Mouse (Mus musculus): ENCODE results near the gene Mbtps1. TPM values are rescaled to one million over a fixed set of nuclear protein-coding genes. Genes with fewer than 3 reads are reported as not detected.
A peak's percentile ranks its signal among the peaks of the same experiment; 100 is the strongest.

Mbtps1 gene
- total and polyA plus RNA-seq, 2 experiments from 2014 or later: 37.1 to 68.7 TPM

DNA sequence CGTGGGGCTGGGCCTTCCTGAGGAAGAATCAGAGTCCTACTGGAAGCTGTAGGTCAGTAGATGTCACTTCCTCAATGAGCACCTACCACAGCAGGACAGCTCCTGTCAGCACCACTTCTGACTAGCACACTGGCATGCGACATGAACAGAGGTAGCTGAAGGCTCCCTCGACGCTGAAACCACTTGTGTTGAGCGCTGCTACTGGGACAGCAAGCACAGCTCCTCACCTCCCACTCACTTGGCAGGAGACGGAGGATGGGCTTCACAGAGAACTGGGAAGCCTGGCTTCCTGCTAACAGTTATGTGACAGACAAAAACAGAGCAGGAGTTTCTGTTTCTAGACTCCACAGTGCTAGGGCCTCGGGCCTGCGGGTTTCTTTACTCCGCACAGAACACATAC is 26.6 kb downstream of the Mbtps1 start:
- ATAC-seq (ENCODE audit: insufficient read depth, low read depth) (peak; percentile 41; the same call in 1 of the 2 replicates), DNase-seq (ENCODE audit: low spot score) (no peak)
- H3K4me2 ChIP-seq (ENCODE audit: low read depth, low read length): no peak overlapping the region
- H3K9ac ChIP-seq (replicated peaks; ENCODE audit: low read depth, low read length): no peak overlapping the region
- H3K27me3 ChIP-seq (ENCODE audit: control insufficient read depth, insufficient read depth, low read length): no peaks in the 10 kb centered on the region
- no peaks in the 10 kb centered on the region for H3K9me3 ChIP-seq (replicated peaks; ENCODE audit: control insufficient read depth, low read length)
- H3K4me3 ChIP-seq (ENCODE audit: low read depth, low read length): no peak overlapping the region
- 45% methylated on average over 9 of the region's 9 CpGs for WGBS
- H3K36me3 ChIP-seq (replicated peaks; ENCODE audit: control insufficient read depth, insufficient read depth, low read length): peaks cover 98% of the 10 kb centered on the region
- TF ChIP-seq EP300 (IDR thresholded peaks at IDR 0.05; ENCODE audit: low read depth) (no peak), CTCF (IDR thresholded peaks at IDR 0.05; ENCODE audit: low read depth) (no peak)
- no peak overlapping the region; the same call in 1 of the 2 replicates for H3K27ac ChIP-seq (ENCODE audit: low read depth)
- H3K4me1 ChIP-seq (ENCODE audit: control insufficient read depth, insufficient read depth): no peaks in the 10 kb centered on the region

DNA sequence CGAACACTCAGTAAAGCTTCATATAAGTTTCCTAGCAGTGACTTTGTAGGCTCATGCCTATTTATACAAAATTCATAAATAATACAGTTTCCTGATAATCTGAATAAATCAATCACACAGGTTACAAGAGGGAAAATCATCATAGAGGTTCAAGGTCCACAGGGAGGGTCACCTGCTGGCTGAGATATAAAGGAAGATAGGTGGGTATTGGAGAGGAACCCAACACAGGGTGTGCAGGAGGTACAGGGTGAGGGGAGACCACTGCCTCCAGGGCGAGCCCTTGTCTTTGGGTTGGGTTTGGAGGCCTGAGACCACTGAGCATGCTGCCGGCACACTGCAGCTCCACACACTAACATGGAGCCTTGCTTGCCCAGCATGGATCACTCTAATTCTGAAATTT is 27.1 kb downstream of the Mbtps1 start:
- Histone ChIP-seq H3K9ac (replicated peaks; ENCODE audit: low read depth, low read length) (no peak overlapping the region), H3K9me3 (replicated peaks; ENCODE audit: control insufficient read depth, low read length) (no peaks in the 10 kb centered on the region), H3K4me2 (ENCODE audit: low read depth, low read length) (no peak overlapping the region), H3K4me3 (ENCODE audit: low read depth, low read length) (no peak overlapping the region), H3K36me3 (replicated peaks; ENCODE audit: control insufficient read depth, insufficient read depth, low read length) (peaks cover 97% of the 10 kb centered on the region), H3K27me3 (ENCODE audit: control insufficient read depth, insufficient read depth, low read length) (no peaks in the 10 kb centered on the region), H3K27ac (ENCODE audit: low read depth) (no peak overlapping the region; the same call in 1 of the 2 replicates), H3K4me1 (ENCODE audit: control insufficient read depth, insufficient read depth) (no peaks in the 10 kb centered on the region)
- TF ChIP-seq EP300 (IDR thresholded peaks at IDR 0.05; ENCODE audit: low read depth) (no peak), CTCF (IDR thresholded peaks at IDR 0.05; ENCODE audit: low read depth) (no peak)
- ATAC-seq (ENCODE audit: insufficient read depth, low read depth) (no peak), DNase-seq (ENCODE audit: low spot score) (no peak)
- WGBS: 95% methylated on average over 3 of the region's 3 CpGs

DNA sequence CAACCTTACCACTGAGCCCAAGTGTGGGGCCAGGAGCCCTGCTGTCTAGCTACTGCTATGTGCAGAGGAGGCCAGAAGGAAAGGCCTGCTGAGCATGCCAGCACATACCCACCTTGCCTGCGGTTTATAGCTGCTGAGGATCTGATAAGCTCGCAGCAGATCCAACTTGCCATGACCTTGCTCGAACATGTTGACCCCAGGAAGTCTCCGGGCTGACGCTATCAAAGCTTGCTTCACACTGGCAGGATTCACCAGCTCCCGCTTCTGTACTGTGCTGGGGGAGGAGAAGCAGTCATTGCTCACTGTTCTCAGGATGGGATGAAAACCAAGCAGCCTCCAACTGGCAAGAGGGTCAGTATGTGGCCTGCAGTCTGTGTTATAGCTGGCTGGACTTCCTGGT is 27.6 kb downstream of the Mbtps1 start:
- TF ChIP-seq CTCF (IDR thresholded peaks at IDR 0.05; ENCODE audit: low read depth): no peak
- TF ChIP-seq EP300 (IDR thresholded peaks at IDR 0.05; ENCODE audit: low read depth): no peak
- no peak overlapping the region for H3K4me2 ChIP-seq (ENCODE audit: low read depth, low read length)
- 48% methylated on average over 6 of the region's 6 CpGs for WGBS
- no peaks in the 10 kb centered on the region for H3K27me3 ChIP-seq (ENCODE audit: control insufficient read depth, insufficient read depth, low read length)
- no peak overlapping the region for H3K27ac ChIP-seq (ENCODE audit: low read depth)
- no peak overlapping the region for H3K4me3 ChIP-seq (ENCODE audit: low read depth, low read length)
- ATAC-seq (ENCODE audit: insufficient read depth, low read depth) (no peak), DNase-seq (ENCODE audit: low spot score) (no peak)
- H3K9me3 ChIP-seq (replicated peaks; ENCODE audit: control insufficient read depth, low read length): no peaks in the 10 kb centered on the region
- H3K36me3 ChIP-seq (replicated peaks; ENCODE audit: control insufficient read depth, insufficient read depth, low read length): peaks cover 92% of the 10 kb centered on the region
- no peak overlapping the region for H3K9ac ChIP-seq (replicated peaks; ENCODE audit: low read depth, low read length)
- H3K4me1 ChIP-seq (ENCODE audit: control insufficient read depth, insufficient read depth): no peaks in the 10 kb centered on the region

DNA sequence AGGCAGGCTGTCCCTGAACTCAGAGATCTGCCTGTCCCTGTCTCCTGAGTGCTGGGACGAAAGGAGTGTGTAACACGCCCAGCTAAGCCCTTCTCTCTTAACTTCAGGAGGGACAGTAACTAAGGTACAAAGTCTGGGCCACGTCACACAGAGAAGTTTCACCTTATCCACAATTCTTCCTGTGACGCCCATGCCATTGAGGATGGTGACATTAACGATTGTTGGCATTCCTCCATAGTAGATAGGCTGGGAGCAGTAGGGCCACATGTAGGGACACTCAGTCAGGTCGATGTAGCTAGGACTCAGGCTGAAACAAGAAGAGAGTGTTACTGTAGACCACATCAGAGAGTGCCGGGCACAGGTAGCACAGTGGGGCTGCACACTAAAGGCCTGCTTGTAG is 29.8 kb downstream of the Mbtps1 start:
- no peak overlapping the region for H3K4me3 ChIP-seq (ENCODE audit: low read depth, low read length)
- no peak overlapping the region for H3K4me2 ChIP-seq (ENCODE audit: low read depth, low read length)
- no peaks in the 10 kb centered on the region for H3K9me3 ChIP-seq (replicated peaks; ENCODE audit: control insufficient read depth, low read length)
- no peak overlapping the region for H3K9ac ChIP-seq (replicated peaks; ENCODE audit: low read depth, low read length)
- TF ChIP-seq CTCF (IDR thresholded peaks at IDR 0.05; ENCODE audit: low read depth) (no peak), EP300 (IDR thresholded peaks at IDR 0.05; ENCODE audit: low read depth) (no peak)
- WGBS: 80% methylated on average over 7 of the region's 7 CpGs
- no peak for ATAC-seq (ENCODE audit: insufficient read depth, low read depth)
- DNase-seq (ENCODE audit: low spot score): no peak
- H3K36me3 ChIP-seq (replicated peaks; ENCODE audit: control insufficient read depth, insufficient read depth, low read length): peaks cover 94% of the 10 kb centered on the region
- H3K4me1 ChIP-seq (ENCODE audit: control insufficient read depth, insufficient read depth): no peaks in the 10 kb centered on the region
- H3K27me3 ChIP-seq (ENCODE audit: control insufficient read depth, insufficient read depth, low read length): no peaks in the 10 kb centered on the region
- H3K27ac ChIP-seq (ENCODE audit: low read depth): no peak overlapping the region

DNA sequence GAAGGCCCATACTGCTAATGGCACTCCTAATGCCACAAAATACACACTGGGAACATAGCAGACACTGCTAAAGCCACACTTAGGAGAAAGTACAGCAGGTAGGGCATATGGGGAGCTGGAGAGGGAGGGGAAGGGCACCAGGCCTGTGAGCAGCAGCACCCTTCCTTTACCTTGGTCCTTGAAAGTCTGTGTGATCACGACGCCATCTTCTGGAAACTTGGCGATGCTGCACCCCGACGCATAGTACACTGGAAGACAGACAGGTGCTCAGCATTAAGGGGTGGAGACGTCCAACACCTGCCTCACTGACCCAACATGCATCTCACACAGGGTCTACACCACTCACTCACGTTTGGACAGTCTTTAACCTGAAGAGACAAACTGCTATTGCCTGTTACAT is 38.4 kb downstream of the Mbtps1 start:
- no peak for TF ChIP-seq EP300 (IDR thresholded peaks at IDR 0.05; ENCODE audit: low read depth)
- peak; percentile 30 for TF ChIP-seq CTCF (IDR thresholded peaks at IDR 0.05; ENCODE audit: low read depth)
- H3K4me1 ChIP-seq (ENCODE audit: control insufficient read depth, insufficient read depth): no peaks in the 10 kb centered on the region
- no peak overlapping the region for H3K27ac ChIP-seq (ENCODE audit: low read depth)
- peaks cover 99% of the 10 kb centered on the region for H3K36me3 ChIP-seq (replicated peaks; ENCODE audit: control insufficient read depth, insufficient read depth, low read length)
- H3K4me3 ChIP-seq (ENCODE audit: low read depth, low read length): no peak overlapping the region
- H3K9me3 ChIP-seq (replicated peaks; ENCODE audit: control insufficient read depth, low read length): no peaks in the 10 kb centered on the region
- DNase-seq (ENCODE audit: low spot score) (no peak), ATAC-seq (ENCODE audit: insufficient read depth, low read depth) (no peak)
- no peak overlapping the region for H3K9ac ChIP-seq (replicated peaks; ENCODE audit: low read depth, low read length)
- H3K27me3 ChIP-seq (ENCODE audit: control insufficient read depth, insufficient read depth, low read length): no peaks in the 10 kb centered on the region
- WGBS: 76% methylated on average over 7 of the region's 7 CpGs
- H3K4me2 ChIP-seq (ENCODE audit: low read depth, low read length): no peak overlapping the region

DNA sequence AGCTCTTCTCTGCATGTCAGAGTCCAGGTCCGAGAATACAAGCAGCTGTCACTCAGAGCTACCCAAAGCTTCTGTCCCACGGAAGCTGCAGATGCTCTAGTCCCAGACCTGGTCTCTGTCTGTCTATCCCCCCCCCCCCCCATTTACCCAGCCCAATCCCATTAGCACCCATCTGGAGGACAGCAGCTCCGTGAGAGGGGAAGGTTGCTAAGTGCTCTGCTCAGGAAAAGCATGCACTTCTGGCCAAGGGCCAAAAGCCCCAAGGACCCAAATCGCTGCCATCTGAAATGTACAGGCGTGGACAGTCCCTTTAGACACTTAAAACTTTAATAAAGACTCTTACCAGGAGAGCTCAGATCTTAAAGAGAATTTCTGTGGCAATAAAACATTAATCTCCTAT is 41.9 kb downstream of the Mbtps1 start:
- WGBS: 58% methylated on average over 5 of the region's 5 CpGs
- no peak overlapping the region for H3K9ac ChIP-seq (replicated peaks; ENCODE audit: low read depth, low read length)
- peaks cover 98% of the 10 kb centered on the region for H3K36me3 ChIP-seq (replicated peaks; ENCODE audit: control insufficient read depth, insufficient read depth, low read length)
- H3K4me3 ChIP-seq (ENCODE audit: low read depth, low read length): no peak overlapping the region
- H3K27ac ChIP-seq (ENCODE audit: low read depth): no peak overlapping the region
- no peak overlapping the region for H3K4me2 ChIP-seq (ENCODE audit: low read depth, low read length)
- no peaks in the 10 kb centered on the region for H3K27me3 ChIP-seq (ENCODE audit: control insufficient read depth, insufficient read depth, low read length)
- H3K9me3 ChIP-seq (replicated peaks; ENCODE audit: control insufficient read depth, low read length): no peaks in the 10 kb centered on the region
- H3K4me1 ChIP-seq (ENCODE audit: control insufficient read depth, insufficient read depth): no peaks in the 10 kb centered on the region
- no peak for TF ChIP-seq CTCF (IDR thresholded peaks at IDR 0.05; ENCODE audit: low read depth)
- no peak for TF ChIP-seq EP300 (IDR thresholded peaks at IDR 0.05; ENCODE audit: low read depth)
- DNase-seq (ENCODE audit: low spot score): no peak
- ATAC-seq (ENCODE audit: insufficient read depth, low read depth): no peak
